Mouse (Mus musculus): ENCODE data around the gene Mab21l3. TPM values are rescaled to one million over a fixed set of nuclear protein-coding genes. Genes with fewer than 3 reads are reported as not detected.

Gene Mab21l3
- total RNA-seq (2021), result under 1 TPM; 0.23 to 0.30 TPM
- long read RNA-seq, experiment 1, partial matches to known transcripts, result 0 of 1 reads
- long read RNA-seq, experiment 1, other reads (novel, unspliced or antisense), result 1 of 1 reads
- long read RNA-seq, experiment 2, result 0 reads

DNA sequence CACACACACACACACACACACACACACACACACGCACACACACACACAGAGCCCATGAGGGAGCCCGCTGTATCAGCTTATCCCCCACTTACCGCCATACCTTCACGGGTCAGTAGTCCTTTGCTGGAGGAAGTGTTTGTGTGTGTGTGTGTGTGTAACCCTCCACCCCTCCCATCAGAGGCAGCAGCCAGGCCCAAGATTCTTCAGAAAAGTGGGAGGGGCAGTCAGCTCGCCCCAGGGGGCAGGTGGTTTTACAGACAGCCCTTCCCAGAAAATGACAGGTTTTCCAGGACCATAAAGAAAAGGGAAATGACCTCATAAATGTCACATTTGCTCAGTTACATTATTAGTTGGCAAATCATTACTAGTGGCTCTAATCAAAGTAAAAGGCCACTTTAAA, at the start of gene Mab21l3:
TSS of gene Mab21l3 (minus strand) at position 144 of the 400 bp plus-strand sequence.
- DNase-seq (ENCODE audit: low spot score in 2 of 2), result no peak

DNA sequence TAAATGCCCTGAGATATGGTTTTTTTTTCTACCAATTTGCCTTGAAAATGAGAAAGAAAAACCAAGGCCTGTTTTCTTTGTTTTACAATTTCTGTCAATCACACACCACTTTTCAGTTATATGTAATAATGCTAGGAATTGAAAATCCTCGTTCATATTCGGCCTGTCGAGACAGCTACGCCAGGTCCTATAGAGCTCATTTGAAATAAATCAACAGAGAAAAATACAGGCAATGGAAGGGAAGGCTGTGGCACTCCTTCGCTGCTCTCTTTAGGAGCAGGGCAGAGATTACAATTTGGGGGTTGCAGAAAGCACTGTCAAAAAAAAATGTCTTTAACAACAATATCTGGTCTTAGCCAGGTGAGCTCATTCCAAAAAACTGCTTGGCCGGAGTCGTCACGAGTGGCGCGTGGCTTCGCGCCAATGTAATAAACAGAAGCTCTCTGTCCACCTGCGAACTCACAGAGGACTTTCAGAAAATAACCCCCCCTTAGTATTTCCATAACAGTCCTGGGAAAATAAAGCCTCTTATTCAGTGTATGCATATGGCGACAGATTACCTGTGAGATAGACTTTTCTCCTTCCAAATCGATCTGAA, 48.7 kb upstream of the Mab21l3 start:
- no peak for DNase-seq (ENCODE audit: low spot score in 2 of 2)

DNA sequence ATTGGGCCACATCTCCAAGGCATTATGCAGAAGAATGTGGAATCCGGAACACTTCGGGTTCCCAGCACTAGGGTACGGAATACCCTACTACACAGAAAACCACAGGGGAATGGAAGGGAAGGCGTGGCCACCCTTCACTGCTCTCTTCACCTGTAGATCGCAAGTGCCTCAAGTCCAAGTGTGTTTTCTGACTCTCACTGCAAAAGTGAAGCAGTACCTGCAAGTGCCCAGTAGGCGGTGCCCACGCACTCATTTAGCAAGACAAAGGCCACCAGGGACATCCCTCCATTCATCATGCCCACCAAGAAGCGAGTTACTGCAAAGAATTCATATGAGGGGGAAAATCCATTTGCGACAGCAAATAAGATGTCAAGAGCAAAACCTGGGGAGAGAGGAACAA, 48.1 kb upstream of the Mab21l3 start:
- peak; percentile 56 to 63 for DNase-seq (ENCODE audit: low spot score in 2 of 2)

DNA sequence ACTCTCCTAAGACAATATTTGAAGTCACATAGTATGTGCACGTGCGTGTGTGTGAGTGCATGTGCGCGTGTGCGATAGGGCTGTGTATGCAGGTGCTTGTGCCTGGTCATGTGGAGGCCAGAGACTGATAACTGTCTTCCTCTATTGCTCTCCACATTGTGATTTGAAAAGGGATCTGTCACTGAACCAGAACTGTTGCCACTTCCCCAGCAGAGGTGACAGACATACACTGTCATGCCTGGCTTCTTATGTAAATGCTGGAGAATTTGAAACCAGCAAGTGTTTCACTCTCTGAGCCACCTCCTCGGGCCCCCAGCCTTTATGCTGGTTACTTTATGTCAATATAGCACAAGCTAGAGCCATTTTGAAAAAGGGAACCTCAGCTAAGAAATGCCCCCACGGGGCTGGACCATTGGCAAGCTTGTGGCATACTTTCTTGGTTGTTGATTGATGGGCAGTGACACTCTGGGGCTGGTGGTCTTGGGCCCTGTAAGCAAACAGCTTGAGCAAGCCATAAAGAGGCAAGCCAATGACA, 46.7 kb upstream of the Mab21l3 start:
- DNase-seq (ENCODE audit: low spot score in 2 of 2), result no peak

DNA sequence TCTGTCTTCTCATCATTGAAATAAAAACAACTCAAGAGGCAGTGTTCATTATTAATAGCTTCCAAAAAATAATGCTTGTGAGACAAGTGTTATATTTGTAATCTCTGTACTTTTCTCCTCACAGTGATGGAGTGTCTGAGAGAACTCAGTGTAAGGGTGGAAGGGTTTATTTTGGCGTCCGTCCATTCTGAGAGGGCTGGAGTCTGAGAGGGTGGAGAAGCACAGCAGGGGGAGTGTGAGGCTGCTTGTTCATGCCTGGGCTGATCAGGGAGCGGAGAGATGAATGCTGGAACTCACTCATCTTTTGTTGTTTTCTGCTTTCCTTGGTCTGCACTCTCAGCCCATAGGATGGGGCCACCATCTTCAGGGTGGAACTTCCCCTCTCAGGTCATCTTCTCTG, 36.8 kb upstream of the Mab21l3 start:
- DNase-seq (ENCODE audit: low spot score in 2 of 2), result peak in 1 of 2 experiments; percentile 13

DNA sequence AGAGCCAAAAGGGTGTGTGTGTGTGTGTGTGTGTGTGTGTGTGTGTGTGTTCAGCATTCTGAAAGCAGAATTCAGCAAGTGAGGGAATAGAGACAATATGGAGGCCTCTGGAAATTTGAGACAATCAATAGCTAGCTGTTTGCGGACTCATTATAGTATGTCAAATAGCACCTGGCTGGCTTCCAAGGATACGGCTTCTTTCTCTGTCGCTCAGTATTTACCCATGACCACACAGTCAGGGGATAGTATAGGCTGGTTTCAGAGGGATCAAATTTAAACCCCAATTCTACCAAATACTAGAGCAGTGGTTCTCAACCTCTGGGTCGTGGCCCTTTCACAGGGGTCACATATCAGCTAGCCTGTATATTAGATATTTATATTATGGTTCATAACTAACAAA, 36.3 kb upstream of the Mab21l3 start:
- DNase-seq (ENCODE audit: low spot score in 2 of 2), result no peak

DNA sequence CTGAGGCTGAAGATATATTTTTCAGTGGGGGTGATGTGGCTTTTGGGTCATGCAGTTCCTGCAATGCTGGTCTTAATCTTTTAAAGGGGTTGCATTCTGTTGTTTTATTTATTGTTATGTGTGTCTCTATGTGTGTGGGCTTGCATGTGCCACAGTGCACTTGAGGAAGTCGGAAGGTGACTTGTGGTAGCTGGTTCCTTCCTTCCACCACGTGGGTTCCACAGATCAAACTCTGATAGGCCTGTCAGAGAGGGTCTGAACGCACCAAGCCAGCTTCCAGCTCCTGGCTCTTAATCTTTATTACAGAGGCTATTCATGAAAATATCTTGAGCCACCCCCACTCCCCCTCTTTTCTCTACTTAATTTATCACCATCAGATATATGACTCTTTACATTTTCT, 35.1 kb upstream of the Mab21l3 start:
- no peak for DNase-seq (ENCODE audit: low spot score in 2 of 2)

DNA sequence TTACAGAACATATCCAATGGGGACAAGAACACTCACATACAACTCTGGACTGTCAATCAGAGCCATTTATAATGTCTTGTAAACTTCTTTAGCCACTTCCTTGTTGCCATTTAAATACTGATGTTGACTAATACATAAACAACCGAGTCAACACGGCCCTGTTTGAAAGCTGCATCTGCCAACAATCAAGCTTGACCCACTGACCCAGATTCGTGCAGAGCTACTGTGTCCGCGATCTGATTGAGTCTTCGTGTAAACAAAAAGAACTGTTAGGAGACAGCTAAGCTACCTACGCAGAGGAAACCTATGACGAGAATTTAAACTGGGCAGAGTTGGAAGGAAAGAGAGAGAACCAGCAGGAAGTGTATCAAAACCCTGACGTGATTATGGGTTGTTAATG, 33.0 kb upstream of the Mab21l3 start:
- no peak for DNase-seq (ENCODE audit: low spot score in 2 of 2)

DNA sequence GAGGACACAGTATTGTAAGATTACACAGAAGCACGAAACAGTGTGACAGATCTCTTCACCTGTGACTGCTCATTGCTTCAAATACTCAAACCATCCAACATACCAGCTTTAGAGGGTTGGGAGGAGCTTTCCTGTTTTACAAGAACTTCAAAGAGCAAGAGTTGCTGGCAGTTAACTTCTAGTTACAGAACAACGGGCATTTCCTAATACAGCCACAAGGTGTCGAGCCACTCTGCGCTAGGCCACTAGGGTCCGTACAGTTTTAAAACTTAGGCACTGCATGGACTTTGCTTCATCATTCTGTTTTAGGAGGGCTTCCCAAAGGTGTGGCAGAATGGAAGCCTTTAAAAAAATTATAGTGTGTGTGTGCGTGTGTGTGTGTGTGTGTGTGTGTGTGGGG, 32.1 kb upstream of the Mab21l3 start:
- DNase-seq (ENCODE audit: low spot score in 2 of 2), result no peak

DNA sequence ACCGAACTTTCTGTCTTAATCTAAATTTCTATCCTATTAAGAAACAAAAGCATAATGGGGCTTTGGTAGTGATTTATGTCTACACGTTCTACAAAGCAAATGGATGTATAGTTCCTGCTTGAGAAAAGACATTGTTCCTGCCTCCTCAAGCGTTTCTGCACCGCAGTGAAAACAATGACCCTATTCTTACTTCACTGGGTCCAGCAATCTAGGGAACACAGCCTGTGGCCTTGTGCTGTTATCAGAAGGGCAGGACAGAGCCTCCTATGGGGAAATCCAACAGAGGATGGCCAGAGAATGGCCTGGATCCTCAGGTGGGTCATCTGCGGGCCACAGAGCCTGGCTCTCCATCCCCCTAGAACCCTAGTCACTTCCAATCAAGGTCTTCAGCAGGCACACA, 29.4 kb upstream of the Mab21l3 start:
- DNase-seq (ENCODE audit: low spot score in 2 of 2), result no peak

DNA sequence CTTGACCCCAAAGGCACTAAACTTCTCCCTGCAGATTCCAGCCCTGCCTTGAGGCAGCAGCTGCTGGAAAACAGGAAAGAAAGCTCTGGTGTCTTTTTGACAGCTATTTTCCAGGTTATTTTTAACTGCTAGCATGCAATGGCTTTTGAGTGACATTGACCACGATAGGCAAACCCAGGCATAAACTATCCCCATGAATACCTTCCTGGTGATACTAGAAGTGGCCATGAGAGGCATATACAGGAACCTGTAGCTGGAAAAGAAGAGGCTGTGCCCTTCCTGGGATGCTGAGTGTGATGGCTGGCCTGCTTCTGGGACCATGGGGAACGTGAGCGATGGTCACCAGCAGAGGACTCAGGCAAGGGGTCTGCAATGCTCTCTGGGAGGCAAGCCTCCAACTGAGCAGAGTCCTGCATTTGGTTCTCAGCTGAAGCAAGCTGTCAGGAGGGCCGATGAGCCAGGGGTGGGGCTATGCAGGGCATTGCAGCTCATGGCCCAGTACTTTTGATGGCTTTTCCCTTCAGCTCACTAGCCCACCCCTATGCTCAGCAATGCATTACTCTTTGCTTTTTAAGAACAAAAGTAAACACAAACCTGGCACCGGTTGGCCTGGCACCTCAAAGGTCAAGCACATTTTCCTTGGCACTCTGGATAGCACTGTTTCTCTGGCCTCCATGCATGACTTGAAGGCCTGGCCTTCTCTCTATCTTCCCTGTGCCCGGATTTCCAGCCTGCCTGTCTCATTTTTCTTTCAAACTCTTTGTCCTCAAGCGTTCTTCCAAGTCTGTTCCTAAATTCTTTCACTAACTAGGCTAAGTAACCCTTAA, 27.9 kb upstream of the Mab21l3 start:
- no peak for DNase-seq (ENCODE audit: low spot score in 2 of 2)

DNA sequence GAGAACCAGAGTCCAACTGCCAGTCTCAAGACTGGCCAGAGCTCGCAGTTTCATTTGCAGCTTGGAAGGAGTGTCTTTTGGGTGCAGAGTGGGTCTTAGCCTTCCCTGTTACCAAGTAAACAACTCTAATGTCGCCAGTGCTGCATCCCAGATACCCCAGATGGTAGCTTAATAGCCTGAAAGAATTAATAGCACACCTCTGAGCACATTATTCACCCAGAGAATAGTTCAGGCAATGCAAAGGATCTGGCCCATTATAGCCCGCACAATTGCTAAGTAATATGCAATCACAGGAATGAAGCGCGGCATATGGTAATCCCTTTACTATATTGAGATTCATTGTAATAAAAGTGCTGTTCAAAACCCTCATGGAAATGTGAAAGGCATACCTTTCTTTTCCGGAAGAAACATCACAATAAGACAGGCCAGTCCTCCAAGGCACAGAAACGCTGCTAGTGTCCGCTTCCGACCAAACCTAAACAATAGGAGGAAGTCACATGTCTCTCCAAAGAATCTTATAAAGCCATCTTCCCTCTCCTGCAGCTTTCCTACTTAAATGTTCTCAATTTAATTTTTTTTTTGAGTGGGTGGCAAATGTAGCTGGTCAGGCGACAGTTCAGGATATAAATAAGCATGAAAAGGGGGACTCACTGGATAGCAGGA, 26.6 kb upstream of the Mab21l3 start:
- DNase-seq (ENCODE audit: low spot score in 2 of 2), result no peak

DNA sequence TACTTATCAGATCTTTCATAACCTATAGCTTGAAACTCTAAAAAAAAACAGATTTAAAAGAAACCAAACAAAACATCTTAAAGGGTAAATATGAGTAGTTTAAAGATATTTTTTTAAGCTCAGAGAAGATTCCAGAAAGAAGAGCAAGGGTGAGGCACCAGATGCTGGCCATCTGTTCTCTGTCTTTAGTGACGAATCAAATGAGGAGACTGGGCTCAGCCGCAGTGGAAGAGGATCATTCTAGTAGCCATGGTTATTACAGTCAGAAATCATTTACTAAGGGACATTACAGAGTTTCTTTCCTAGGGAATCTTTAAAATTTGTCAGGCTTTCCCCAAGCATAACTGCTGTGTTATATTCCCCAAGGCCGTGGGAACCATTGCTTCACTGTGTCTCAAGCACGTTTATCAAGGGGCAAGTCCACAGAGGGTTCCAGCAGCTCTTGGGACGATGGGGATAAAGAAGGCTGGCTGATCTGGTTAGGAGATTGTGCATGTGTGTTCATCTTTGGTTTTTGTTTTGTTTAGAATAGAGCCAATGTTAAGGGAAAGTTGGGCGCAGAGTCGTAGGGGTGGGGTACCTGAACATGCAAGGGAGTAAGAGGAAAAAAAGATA, 24.4 kb upstream of the Mab21l3 start:
- peak; percentile 19 to 28 for DNase-seq (ENCODE audit: low spot score in 2 of 2)

DNA sequence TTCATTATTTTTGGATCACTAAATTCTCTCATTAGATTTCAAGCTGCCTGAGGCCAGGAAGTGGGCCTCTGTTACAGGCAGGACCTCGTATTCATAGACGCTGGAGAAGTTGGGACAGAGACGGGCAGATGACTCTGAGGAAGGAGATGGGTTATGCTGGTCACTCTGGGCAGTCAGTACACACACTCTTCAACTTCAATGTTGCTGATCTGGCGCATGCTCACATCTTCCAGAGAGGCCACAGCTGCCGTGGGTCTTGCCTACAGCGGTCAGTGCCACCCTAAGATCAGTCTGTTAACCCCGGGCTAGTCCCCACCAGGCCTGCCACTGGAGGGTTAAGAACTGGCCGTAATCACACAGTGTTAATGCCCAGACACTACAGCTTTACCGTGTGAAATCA, 23.2 kb upstream of the Mab21l3 start:
- DNase-seq (ENCODE audit: low spot score in 2 of 2), result no peak

DNA sequence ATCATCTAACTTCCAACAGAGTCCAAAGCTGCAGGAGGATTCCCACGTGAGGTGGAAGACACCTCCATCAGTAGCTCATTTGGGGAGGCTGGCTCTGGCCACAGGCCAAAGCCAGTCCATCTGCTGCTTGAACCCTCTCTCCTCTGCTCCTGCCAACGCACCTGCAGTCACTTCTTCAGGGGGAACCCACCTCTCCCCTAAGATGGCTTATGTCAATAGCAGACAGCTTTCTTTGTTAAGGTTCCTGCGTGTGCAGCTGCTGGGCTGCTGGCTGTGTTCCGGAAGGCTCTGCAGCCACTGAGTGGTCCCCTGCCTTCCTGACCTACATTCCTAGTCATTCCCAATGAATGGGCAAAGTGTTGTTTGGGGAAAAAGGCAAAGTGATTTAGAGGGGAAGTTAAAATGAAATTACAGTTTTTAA, 18.3 kb upstream of the Mab21l3 start:
- peak; percentile 51 to 58 for DNase-seq (ENCODE audit: low spot score in 2 of 2)

DNA sequence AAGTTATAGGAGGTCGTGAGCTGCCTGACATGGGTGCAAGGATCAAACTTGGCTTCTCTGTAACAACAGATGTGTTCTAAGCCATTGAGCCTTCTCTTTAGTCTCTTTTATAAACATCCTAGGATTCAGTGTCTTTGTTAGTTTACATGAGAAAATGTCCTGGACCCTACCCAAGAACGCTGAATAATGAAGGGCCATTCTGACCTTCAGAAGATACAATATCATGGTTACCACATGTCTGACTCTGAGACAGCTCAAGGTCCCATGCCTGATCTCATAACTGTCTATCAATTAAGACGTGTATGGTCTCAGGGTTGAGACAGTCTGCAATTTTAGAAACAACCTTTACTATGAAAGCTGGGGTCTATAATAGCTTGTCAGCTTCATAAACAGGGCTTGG, 13.1 kb upstream of the Mab21l3 start:
- no peak for DNase-seq (ENCODE audit: low spot score in 2 of 2)

DNA sequence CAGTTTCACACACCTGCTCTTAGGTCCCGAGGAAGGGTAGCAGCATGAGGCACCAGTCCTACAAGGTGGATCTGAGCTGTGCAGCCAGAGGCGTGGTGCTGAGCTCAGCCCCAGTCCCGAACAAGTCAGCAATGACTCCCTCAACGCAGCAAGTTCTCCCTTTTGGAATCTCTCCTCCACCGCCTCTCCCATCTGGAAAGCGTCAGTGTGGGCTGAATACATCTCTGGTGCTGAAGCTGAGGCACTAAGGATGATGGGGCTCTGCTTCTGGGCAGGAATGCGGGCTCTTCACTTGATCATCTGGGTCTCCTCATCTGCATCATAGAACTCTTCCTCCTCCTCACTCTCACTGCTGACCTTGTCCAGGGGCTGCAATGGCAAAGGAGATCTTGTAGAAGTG, 11.4 kb upstream of the Mab21l3 start:
- DNase-seq (ENCODE audit: low spot score in 2 of 2), result peak; percentile 53 to 68

DNA sequence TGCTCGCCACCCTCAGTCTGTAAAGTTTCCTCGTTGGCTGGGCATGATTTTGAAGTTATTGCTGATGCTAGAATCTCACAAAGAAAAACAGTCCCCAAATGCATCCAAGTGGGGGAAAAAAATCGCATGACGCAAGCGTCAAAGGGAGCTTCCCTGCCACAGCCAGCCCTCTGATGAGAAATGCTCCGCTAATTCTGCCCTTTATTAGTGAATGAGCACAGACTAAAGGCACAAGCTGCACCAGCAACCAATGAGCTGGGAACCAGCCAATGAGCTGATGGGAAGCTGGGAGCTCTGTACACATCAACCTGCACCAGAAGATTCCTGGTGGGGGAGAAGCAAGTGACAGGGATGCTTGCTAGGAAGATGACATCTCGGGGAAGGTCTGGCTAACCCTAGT, 11.0 kb upstream of the Mab21l3 start:
- no peak for DNase-seq (ENCODE audit: low spot score in 2 of 2)

DNA sequence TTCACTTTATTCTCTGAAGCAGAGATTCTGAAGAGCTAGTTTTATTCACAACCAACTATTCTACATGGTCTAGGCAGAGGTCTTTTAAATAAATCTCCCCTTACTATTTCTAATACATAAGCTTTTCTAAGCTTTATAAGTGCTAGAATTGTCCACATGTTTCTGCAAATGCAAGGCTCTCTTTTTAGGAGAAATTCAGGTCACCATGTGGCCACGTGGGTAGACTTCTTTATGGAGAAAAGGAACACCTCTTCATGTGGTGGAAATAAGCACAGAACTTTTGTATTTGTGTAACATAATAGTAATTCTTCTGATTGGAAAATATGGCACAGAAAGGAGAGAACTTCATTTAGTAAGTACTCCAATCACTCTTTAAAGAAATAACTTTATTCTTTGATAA, 5.3 kb upstream of the Mab21l3 start:
- no peak for DNase-seq (ENCODE audit: low spot score in 2 of 2)

DNA sequence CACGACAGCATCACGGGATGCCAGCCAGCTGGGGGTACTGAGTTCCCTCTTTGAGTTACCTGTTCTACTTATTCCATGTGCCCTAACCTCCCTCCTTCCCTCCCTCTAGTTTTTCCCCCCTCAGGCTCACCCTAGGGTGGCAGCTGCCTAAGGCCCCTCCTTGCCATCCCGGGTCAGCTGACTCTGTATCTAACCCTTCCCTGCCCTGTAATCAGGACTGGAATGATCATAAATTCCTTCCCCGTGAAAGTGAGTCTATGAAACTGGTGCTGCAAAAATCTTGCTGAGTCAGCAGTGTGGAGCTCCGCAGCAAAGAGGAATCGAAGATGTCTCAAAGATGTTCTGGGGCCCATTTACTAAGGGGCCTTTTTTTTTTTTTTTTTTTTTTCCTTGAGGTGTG, 2.6 kb upstream of the Mab21l3 start:
- DNase-seq (ENCODE audit: low spot score in 2 of 2), result no peak

DNA sequence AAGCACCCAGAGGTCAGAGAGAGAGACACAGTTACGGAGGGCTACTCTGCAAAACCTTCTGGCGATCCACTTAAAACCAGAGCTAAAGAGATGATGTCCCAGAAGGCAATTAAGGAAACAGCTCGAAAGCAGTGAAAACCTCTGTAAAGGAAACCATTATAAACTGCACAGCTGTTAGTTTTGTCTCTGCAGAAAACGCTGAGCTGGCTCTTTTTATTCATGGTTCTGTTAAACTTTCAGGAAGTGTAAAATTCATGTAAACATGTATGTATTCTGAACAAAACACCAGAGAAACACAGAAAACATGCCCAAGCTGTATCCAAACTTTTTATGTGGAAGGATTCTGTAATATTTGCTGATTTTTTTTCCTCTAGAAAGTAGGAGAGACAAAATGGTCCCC, 2.7 kb downstream of the Mab21l3 start:
- DNase-seq (ENCODE audit: low spot score in 2 of 2), result no peak
